Mouse (Mus musculus) inflammation-experienced regulatory T-cells, adult 6 months (primary cell): ENCODE data around the gene Apba1. TPM values are rescaled to one million over a fixed set of nuclear protein-coding genes. Genes with fewer than 3 reads are reported as not detected.

Source experiments
- ATAC-seq: one replicate; pipeline ENCODE4 v1.8.0; 2017
- polyA plus RNA-seq, 3 experiments: library from polyadenylated mRNA; unstranded; fragments of 100-300 nt; shearing (Covaris generic); gene quantifications; one replicate each; pipeline ENCODE4 v1.2.1; 2017

Gene Apba1
- polyA plus RNA-seq, 3 experiments from 2014 or later, result 0.16 TPM; not detected in 2

DNA sequence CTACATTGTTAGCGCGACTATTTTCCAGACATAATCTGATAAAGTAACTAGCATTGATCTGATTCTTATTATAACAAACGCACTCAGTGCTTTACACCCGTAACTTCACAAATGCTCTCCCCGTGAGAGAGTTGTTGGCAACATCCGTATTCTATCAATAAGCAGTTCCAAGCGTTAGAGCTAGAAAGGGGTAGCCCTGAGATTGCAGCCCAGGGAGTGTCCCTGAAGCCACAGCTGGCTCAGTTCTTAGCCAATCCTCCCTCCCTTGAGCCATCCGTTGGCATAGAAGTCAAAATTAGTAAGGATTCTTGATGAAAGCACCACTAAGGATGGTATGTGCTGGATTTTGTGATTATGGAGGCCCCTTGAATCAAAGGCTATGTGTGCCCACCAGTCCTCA is 48.7 kb downstream of the Apba1 start:
- no peak for ATAC-seq

DNA sequence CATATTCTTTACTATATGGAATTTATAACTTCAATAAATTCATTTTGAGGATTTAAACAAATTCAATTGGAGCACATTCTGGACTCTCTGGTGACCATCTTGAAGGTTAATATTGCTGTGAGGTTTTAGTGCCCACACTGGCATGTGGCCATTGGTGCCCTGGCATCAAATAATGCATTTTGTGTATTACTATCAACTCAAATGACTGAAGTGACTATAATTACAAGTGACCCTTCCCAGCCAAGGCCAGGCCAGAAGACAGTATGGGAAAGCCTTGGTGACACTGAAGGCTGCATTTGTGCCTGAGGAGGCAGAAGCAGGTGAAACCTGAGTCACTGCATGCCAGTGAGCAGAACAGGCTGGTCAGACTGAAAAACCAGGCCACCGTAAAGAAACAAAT is 50.5 kb downstream of the Apba1 start:
- ATAC-seq, result no peak

DNA sequence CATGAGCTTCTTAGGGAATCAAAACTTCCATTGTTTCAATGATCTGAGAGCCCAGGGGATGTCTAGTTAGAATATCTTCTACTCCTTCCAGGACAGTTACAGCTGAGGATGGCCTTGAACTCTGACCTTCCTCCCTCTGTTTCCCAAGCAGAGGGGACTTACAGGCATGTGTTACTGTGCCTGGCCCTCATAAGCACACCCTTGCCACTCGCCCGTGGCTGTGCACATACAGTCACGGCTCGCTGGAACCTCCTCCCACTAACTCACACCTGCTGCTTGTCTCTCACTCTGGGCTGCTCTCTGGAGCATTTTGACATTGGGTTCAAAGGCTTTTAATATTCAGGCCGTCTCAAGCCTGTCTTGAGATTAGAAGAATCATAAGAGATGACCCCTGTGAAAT is 51.8 kb downstream of the Apba1 start:
- no peak for ATAC-seq

DNA sequence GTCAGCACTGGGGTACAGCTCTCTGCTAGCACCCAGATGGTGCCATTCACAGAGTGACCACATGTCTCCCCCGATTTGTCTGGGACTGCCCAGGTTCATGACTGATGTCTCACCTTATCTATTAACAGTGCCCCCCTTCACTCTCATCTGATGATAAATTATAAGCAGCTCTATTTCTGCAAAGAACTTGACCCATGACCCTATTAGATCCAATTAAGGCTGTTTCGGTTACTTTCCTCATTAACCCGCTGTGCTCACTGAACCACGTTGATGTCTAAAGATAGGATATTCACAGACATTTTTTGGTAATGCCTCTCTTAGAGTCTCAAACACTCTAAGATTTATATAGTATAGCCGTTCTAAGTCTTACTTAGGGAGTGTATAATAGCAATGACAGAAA is 52.3 kb downstream of the Apba1 start:
- ATAC-seq, result no peak

DNA sequence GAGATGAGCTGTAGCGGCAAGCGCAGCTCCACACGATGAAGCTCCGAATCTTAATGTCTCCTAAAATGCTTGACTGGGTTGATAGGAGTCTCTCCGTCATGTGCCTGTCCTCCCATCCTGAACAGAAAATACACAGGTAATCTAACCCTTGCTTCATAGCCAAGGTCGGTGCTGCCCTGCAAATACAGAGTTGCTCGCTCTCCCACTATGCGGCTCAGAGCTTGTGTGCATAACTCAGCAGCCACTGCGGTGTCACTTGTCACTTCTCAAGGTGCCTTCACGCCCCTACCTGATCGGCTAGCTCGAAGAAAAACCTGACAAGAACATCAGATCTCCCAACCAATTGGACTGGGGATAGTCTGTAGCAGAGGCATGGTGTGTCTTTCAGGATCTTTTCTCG is 58.1 kb downstream of the Apba1 start:
- no peak for ATAC-seq

DNA sequence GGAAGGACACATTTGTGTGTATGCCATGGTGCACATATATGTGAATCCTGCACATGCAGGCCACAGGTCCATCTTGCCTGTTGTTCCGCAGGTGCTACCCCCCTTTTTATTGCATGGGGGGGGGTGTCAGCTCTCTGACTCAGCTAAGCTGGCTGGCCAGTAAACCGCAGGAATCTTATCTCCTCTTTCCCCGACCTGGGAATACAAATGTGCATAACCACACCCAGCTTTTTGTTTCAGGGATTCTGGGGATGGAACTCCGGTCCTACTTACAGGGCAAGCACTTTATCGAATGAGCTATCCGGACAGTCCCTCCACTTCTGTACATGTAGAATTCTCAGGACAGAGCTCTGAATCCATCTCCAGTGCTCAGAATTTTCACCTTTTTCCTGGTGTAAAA is 58.5 kb downstream of the Apba1 start:
- no peak for ATAC-seq

DNA sequence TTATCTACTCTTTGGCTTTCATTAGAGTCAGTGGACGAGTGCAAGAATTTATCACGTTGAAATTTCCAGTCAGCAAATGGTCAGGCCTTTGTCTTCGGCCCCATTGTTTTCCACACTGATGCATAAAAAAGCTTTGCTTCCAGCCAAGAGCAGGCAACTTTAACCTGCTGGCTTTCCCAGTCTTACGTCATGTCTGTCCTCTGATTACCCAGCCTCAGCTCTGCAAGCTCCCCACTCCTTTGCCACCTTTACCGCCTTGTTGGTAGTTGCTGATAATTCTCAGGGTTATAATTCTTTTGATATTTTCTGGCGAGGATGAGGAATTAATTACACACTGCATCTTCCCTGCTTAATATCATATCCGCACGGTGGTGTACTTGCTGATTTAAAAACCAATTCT is 61.2 kb downstream of the Apba1 start:
- ATAC-seq, result no peak

DNA sequence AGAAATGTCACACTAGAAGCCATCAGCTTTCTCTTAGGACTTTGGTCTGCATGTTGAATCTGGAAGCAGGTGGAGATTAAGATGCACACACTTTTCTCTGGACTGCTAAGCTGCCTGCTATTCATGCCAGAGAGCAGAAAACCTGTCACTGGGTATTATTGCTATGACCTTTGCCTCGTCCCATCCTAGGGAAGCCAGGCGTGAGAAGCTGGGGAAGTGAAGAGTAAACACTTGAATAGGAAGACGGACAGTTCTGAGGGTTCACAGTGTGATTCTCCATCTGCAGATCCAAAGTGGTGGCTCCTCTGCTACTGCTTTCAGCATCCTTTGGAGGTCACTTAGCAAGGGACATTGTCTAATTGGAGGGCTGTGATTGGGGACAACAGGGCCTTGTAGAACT is 63.8 kb downstream of the Apba1 start:
- ATAC-seq, result no peak

DNA sequence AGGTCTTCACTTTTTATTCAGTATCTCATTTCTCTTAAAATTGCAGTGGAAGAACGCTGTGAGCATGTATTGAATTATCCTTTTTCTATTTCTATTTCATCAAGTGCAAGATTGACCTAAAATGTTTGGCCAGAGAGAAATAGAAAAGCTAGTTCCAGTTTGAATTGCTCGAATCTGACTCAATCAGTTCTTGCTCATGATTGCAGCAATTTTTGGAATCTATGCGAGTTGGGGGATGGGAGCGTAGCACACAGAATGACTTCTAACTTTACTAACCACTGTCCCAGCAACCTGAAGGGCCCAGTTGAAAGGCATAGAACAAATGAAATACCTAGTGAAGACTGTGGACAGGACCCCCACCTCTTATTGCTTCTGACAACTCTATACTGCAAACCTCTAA is 64.8 kb downstream of the Apba1 start:
- ATAC-seq, result no peak

DNA sequence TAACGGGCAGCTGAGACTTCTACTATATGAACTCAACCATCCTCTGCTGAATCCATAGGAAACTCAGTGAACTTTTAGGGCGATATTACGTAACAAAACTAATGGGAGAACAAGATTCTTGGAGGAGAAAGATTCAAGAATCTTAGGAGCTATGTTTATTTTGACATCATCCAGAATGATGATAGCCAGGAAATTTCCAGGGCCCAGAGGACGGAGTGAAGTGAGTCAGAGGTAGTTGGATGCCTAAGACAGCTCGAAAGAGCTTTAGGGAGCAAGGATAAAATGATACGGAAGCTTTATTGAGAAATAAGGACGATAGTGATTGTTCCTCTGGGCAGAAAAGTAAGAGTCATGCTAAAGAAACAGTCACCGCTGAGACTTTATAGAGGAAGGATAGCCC is 67.6 kb downstream of the Apba1 start:
- ATAC-seq, result no peak

DNA sequence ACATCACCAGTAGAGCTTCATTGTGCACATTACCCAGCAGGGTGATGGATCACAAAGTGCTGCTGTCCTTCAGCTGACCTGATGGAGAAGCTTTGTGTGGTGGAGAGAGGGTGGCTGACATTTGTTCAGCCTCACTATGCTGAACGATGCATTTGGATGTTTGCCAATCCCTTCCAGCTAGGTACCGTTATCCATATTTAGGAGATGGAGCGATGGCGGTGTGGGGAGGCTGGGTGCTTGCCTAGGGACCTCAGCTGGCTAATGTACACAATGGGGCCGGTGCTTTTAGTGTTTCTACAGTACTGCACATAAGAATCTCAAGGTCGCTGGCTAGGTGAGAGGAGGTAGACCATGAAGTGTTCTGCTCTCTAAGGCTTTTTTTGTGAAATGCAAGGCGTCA is 72.1 kb downstream of the Apba1 start:
- ATAC-seq, result no peak

DNA sequence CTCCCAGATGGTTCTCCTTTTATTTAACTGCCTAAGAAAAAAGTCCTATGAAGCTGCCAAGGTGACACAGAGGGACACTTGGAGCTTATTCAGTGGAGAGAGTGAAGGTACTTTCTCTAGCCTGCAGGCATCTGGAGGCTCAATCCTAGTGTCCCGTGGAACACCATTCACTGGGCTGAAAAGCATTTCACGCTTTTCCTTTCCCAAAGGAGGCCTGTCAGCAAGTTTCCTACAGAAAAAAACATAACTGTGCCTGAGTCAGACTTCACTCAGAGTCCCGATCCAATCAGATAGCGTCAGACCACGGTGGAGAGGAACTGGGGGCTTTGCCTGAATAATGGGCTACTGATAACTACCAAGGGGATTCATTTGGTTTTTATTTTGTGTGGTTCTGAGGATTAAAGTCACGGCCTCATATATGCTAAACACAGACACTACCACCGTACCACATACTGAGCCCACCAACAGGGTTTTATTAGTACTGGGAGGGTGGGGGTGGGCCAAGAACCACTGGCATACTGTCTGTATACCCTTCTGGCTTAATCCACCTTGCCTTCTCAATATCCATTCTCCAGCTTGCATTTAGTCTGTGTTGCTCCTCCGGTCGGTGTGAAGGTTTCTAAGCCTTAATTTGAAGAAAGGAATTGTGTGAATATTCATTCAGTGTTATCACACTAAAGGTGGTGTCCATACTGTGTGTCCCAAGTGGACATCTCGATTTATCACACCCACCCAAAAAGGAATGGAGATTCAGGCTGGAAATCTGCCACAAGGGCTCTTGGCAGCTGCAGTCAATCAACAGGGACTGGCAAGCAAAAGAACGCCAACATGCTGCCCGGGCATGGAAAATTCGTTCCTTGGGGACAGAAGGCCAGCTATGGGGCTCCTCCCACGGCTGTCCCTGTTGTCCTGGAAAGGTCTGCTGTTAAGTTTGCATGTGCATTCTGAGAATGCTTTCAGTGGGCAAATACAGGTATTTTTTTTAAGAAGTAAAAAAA is 75.3 kb downstream of the Apba1 start:
- ATAC-seq, result no peak

DNA sequence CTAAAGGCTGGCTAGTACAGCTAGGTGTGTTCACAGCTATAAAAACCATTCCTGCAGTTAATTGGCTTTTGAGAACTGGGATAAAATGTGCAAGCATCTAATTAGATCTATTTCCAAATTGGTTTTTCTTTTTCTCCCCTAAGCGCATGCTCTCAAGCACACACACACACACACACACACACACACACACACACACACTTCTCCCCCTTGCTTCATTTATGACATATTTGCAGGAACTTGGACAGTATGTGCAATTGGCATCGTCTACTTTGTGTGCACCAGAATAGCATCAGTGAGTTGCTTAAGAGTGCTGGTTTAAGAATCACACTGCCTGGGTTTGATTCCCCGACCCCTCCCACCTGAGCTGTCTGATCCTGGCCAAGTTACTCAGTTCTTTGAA is 76.0 kb downstream of the Apba1 start:
- no peak for ATAC-seq

DNA sequence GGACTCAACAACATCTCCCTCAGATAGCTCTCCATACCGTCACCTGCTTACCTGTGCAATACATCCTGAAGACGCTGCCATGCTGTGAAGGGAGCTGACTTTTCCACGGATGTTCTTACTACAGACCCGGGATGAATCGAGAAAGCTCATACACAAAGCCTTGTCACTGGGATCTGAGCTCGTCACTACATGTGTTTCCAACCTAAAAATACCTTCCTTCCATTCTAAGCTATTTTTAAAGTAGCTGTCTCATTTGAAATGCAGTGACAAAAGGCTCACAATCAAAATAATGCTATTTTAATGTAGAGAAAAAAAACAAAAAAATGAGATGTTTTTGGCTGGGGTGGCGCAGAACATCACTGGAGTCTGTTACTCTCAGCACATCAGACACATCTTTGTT is 97.1 kb downstream of the Apba1 start:
- ATAC-seq, result no peak

DNA sequence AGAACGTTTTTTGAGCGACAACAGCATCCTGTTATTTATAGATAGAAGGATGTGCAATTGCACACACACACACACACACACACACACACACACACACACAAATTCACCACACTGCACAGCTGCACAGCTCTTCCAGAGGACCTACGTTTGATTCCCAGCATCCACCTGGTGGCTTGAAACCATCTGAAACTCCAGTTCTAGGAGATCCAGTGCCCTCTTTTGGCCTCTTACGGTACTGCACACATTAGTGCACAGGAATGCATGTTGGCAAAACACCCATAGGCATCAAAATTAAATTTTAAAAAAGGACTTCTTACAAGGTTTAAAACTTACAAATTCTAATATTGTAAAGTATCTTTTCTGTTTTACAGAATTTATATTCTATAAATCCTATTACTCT is 99.4 kb downstream of the Apba1 start:
- ATAC-seq, result no peak

DNA sequence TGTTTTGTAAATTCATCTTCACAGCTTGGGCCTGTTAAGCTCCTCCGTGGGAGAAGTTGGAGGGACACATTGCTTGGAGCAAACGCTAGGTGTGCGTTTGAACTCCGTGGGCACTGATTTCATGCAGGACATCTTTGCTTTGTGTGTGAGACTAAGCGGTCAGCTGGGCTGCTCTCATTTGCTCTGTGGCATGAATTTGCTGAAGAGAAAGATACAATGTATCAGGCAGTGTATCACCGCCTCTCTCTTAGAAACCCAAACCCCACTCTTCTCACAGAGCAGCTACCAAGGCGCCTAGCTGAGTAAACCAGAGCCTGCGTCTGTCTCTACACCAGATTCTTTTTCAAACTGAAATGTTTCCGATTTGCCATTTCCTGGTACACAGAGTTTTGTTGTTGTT is 100.1 kb downstream of the Apba1 start:
- no peak for ATAC-seq

DNA sequence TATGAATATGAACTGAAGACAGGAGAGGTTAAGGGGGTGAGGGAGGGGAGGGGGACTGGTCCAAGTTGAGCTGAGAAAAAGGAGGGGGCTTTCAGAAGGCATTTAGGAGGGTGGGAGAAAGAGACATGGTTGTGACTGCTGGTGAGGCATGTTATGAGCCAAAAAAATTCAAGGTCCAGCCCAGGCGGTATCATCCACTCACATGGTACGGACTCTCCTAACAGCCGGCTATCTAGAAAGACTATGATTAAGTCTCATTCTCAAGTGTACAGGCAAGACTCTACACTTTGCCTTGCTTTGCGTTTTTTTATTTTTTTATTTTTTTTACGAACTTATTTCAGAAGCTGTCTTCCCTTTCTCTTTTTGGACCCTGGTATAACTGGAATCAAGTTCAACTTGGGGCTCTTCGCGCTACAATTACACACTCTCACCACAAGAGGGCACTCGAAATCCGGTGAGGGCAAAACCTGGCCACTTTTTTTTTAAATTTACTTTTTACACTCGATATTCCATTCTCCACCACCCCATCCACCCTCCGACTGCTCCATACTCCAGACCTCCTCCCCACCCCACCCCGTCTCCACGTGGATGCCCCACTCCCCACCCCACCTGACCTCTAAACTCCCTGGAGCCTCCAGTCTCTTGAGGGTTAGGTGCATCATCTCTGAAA is 101.6 kb downstream of the Apba1 start:
- no peak for ATAC-seq

DNA sequence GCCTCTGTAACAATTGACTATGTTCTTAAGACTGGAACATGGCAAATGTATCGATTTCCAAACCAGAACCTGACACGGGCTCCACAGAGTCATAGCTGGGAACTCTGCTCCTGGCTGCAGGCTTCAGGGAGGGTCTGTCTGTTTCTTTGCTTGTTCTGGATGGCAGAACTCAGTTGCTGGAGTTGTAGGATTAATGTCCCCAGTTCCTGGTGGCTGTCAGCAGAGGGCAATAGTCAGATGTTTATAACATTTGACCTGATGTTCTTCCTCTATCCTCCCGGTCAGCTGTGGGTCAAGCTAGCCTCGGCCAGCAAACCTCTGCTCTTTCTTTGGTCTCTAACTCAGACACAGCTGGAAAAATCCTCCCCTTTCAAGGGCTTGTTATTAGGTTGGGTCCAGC is 104.0 kb downstream of the Apba1 start:
- ATAC-seq, result no peak

DNA sequence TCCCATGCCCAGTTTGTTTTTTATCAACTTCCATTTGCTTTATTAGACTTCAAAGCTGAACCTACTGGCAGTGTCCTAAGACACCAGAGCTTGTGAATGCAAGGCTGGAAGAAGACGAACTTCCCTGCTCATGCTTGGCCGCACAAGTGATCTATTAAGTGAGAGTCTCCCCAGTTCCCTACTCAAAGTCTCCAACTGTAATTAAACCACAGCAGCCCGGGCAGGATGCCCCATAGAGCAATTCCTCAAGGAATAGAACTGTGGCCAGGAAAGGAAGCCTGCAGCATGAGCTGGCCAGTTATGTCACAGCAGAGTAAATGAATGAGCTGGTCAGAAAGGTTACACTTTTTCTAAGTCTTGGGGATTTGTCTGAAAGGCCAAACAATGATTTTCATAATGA is 105.3 kb downstream of the Apba1 start:
- ATAC-seq, result no peak

DNA sequence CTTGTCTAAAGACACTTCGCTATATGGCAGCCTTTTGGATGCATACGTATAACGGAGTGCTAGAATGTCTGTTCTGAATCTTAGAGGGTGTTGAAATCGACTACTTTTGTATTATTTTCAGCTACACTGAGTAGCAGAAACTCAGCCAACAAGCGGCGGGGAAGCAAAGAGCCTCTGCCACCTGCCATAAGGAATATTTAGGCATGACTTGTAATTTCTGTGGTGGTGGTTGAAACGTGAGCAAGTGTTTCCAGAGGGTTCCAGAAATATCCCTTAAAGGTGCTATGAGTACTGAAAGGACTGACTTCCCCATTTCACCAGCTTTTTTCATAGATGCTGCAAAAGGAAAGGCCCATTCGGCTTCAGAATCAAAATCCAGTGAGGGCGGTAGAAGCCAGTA is 107.4 kb downstream of the Apba1 start:
- no peak for ATAC-seq

DNA sequence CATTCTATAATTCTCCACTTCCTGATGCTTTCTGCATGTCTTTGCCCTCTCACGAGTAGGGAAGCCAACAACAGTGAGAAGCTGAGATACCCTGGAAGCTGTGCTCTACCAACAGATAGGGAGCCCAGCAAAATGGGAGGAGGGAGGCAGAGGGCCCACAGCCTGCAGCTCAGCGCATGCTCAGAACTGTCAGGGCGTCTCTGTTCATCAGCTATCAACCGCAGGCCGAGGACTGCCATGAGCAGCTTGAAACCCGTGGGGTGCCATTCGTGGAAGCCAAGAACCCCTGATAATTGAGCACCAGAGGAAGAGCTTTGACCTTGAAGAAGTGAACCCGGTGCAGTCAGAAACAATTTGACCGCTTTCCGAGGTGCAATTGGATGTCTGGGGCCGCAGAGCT is 108.4 kb downstream of the Apba1 start:
- ATAC-seq, result no peak

DNA sequence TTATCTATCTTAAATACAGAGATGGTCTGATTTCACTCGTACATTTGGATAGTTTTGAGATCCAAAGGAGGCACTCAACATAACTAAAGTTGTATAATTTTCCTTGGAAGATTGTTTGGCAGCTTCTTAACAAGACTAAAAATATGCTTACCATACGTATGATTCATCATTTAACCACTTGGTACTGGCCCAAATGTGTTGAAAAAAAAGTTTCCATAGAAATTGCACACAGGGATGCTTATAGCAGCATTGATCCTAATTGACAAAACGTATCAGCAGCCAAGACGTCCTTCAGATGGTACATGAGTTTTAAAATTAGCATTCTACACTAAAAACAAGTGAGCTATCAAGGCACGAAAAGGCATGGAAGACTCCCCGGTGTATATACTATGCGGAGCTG is 108.9 kb downstream of the Apba1 start:
- no peak for ATAC-seq

DNA sequence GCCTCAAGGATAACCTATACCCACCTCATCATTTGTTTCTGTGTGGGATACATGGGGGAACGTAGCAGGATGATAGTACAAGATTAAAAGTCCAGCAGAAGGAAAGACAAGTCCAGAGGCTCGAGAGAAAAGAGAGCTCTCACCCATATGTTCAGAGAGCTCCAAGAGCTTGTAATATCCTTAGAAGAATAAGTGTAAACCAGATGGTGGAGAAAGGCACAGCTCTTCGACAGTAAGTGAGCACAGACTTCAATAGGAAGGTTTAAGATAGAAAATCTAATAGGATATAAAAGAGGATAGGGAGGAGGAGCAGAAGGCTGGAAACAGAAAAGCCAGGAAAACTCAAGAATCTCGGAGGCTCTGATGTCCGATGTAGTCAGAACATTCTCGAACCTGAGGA is 115.8 kb downstream of the Apba1 start:
- no peak for ATAC-seq

DNA sequence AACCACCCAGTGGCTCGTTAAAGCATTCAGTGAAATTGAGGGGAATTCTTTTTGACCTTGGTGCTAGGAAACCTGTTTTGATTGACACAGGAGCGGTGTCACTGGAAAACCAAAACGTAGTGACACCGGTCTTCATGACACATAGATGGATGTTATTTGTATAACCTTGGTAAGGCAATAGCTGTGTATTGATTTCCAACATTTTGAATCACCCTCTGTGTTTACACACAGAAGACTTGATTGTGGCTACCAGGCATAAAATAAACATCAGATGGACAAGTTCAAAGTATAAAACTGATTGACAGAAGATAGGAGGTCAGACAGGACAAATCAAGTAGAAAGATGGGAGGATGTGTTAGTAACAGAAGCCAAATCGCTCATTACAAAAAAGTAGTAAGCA is 117.1 kb downstream of the Apba1 start:
- no peak for ATAC-seq
